ENCODE assay signal across 8 mouse cellular contexts in the genomic region with DNA sequence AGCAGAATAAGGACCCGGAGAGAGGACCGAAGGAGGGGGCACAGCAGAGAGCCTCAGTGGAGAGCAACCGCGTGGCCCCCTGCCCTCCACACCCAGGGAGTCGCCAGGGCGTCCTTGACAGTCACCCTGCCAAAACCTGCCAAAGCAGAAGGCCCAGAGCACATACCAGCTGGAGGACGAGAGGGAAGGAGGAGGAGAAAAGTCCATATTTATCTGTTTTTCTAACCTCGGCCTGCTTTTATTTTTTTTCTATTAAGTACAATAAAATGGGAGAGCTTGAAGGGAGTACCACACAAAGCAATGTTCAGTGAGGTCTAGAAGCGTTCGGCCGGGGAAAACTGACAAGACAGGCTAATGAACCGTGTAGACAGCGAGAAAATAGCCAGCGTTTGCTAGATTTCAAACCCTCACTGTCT. TPM values are rescaled to one million over a fixed set of nuclear protein-coding genes. Genes with fewer than 3 reads are reported as not detected.
DNase-seq lines count a peak whose midpoint lies in the region; ATAC-seq lines count a peak whose summit lies in the region.

No protein-coding gene starts in this region.

- H3K9me3 ChIP-seq in forebrain, embryonic 12.5 days, result no peaks in the 10 kb centered on the region
- no peaks in the 10 kb centered on the region for H3K9me3 ChIP-seq in hindbrain, embryonic 16.5 days (ENCODE audit: control insufficient read depth, low read length)
- H3K9me3 ChIP-seq in neural tube, embryonic 13.5 days, result no peaks in the 10 kb centered on the region

- H3K27ac ChIP-seq in forebrain, embryonic 12.5 days, result peak overlapping the region; percentile 31; the same call in 1 of the 2 replicates
- peak overlapping the region; percentile 87 for H3K27ac ChIP-seq in hindbrain, embryonic 16.5 days (ENCODE audit: low read depth, low read length)
- peak overlapping the region; percentile 100 for H3K27ac ChIP-seq in neural tube, embryonic 13.5 days (replicated peaks)

- H3K27me3 ChIP-seq in forebrain, embryonic 12.5 days, result peaks cover 63% of the 10 kb centered on the region
- H3K27me3 ChIP-seq in hindbrain, embryonic 16.5 days (replicated peaks; ENCODE audit: control insufficient read depth, insufficient read depth, low read length), result no peaks in the 10 kb centered on the region; the same call in 1 of the 2 replicates
- no peaks in the 10 kb centered on the region for H3K27me3 ChIP-seq in neural tube, embryonic 13.5 days

- 6% methylated on average over 14 of the region's 14 CpGs for WGBS in forebrain, embryonic 12.5 days
- 12% methylated on average over 14 of the region's 14 CpGs for WGBS in hindbrain, embryonic 16.5 days
- 8% methylated on average over 14 of the region's 14 CpGs for WGBS in neural tube, embryonic 13.5 days

- H3K4me2 ChIP-seq in forebrain, embryonic 12.5 days, result peak overlapping the region; percentile 32
- peak overlapping the region; percentile 71 for H3K4me2 ChIP-seq in hindbrain, embryonic 16.5 days (ENCODE audit: low read length)
- H3K4me2 ChIP-seq in neural tube, embryonic 13.5 days, result peak overlapping the region; percentile 92

- H3K4me3 ChIP-seq in forebrain, embryonic 12.5 days (replicated peaks), result peak overlapping the region; percentile 14; the same call in 1 of the 2 replicates
- peak overlapping the region; percentile 36 for H3K4me3 ChIP-seq in hindbrain, embryonic 16.5 days (ENCODE audit: low read length)
- H3K4me3 ChIP-seq in neural tube, embryonic 13.5 days, result peak overlapping the region; percentile 77

- peak; percentile 71 to 91 for DNase-seq in adrenal gland, adult (ENCODE audit: inconsistent age in 2 of 2, low spot score in 1 of 2)
- no peak for DNase-seq in adrenal gland, postnatal 4 days (ENCODE audit: low spot score in 2 of 2)
- peak; percentile 76 for DNase-seq in adrenal gland, postnatal 10 days
- no peak for DNase-seq in frontal cortex, adult 2 months (ENCODE audit: extremely low spot score in 1 of 2, low spot score in 1 of 2)

- no peaks in the 10 kb centered on the region for H3K36me3 ChIP-seq in forebrain, embryonic 12.5 days (replicated peaks)
- H3K36me3 ChIP-seq in hindbrain, embryonic 16.5 days (ENCODE audit: control insufficient read depth, insufficient read depth, low read length), result no peaks in the 10 kb centered on the region
- H3K36me3 ChIP-seq in neural tube, embryonic 13.5 days, result peaks cover 14% of the 10 kb centered on the region; the same call in 1 of the 2 replicates

- ATAC-seq in forebrain, embryonic 12.5 days (ENCODE audit: low FRiP score), result peak; percentile 51; the same call in 1 of the 2 replicates
- ATAC-seq in hindbrain, embryonic 16.5 days, result peak; percentile 29
- no peak for ATAC-seq in neural tube, embryonic 13.5 days (ENCODE audit: low read depth)
- no peak for ATAC-seq in activated CD4-positive, CD25-positive, alpha-beta regulatory T cell, adult 4 months

- H3K4me1 ChIP-seq in forebrain, embryonic 12.5 days, result peaks cover 71% of the 10 kb centered on the region
- peaks cover 21% of the 10 kb centered on the region for H3K4me1 ChIP-seq in hindbrain, embryonic 16.5 days (ENCODE audit: control insufficient read depth, insufficient read depth, low read depth, low read length)
- peaks cover 88% of the 10 kb centered on the region for H3K4me1 ChIP-seq in neural tube, embryonic 13.5 days (replicated peaks)

- 0 out of 2 replicates have a peak overlapping the region, but pooled peaks have one; percentile 33 for H3K9ac ChIP-seq in forebrain, embryonic 12.5 days
- H3K9ac ChIP-seq in hindbrain, embryonic 16.5 days (ENCODE audit: low read depth, low read length), result peak overlapping the region; percentile 65
- peak overlapping the region; percentile 100 for H3K9ac ChIP-seq in neural tube, embryonic 13.5 days

RNA-seq across cellular contexts. Expression of a gene that starts 8.4 kb away (rescaled TPM):
- 10 to 100 TPM; 69.6 to 73.3 TPM for total RNA-seq in adrenal gland, postnatal 4 days (2021)
- 10 to 100 TPM; 42.5 to 47.2 TPM for total RNA-seq in adrenal gland, postnatal 10 days (2021)
- polyA plus RNA-seq in forebrain, embryonic 12.5 days (2016; fragmentation: Nextera tagmentation; extraction: Ambion mirVana), result 40.4 and 44.8 TPM in 2 replicates
- 182 and 183 TPM in 2 replicates for polyA plus RNA-seq in hindbrain, embryonic 16.5 days (2015; fragmentation: Nextera tagmentation; extraction: Ambion mirVana)
- polyA plus RNA-seq in neural tube, embryonic 13.5 days (2015; fragmentation: Nextera tagmentation; extraction: Ambion mirVana), result 159 and 171 TPM in 2 replicates
- polyA plus RNA-seq in activated CD4-positive, CD25-positive, alpha-beta regulatory T cell, adult 4 months (2017; shearing (Covaris generic)), result under 1 TPM in 1 of 2 experiments, not detected in 1; 0.33 TPM
- polyA plus RNA-seq in frontal cortex, adult 2 months (2012; rRNA removed), result 21.9 and 22.7 TPM in 2 replicates

Comparison
In these comparisons a context has a peak if more than half of its experiments do, and no peak if none do; other contexts are left out.
1. DNase-seq: peak in adrenal gland, adult (2 of 2) and adrenal gland, postnatal 10 days (single experiment); none in adrenal gland, postnatal 4 days (0 of 2) and frontal cortex, adult 2 months (0 of 2).
2. ATAC-seq: peak in forebrain, embryonic 12.5 days (single experiment) and hindbrain, embryonic 16.5 days (single experiment); none in neural tube, embryonic 13.5 days (single experiment) and activated CD4-positive, CD25-positive, alpha-beta regulatory T cell, adult 4 months (single experiment).
3. H3K27ac ChIP-seq: peak in every context shown above with its lines; median percentile 100 in neural tube, embryonic 13.5 days; 87 in hindbrain, embryonic 16.5 days; 31 in forebrain, embryonic 12.5 days.
4. H3K4me2 ChIP-seq: peak in every context shown above with its lines; median percentile 92 in neural tube, embryonic 13.5 days; 71 in hindbrain, embryonic 16.5 days; 32 in forebrain, embryonic 12.5 days.
5. H3K4me3 ChIP-seq: peak in every context shown above with its lines; median percentile 77 in neural tube, embryonic 13.5 days; 36 in hindbrain, embryonic 16.5 days; 14 in forebrain, embryonic 12.5 days.
6. H3K9ac ChIP-seq: peak in every context shown above with its lines; median percentile 100 in neural tube, embryonic 13.5 days; 65 in hindbrain, embryonic 16.5 days; 33 in forebrain, embryonic 12.5 days.
7. RNA of a gene that starts 8.4 kb away (polyA plus RNA-seq): 182 to 183 TPM in hindbrain, embryonic 16.5 days, 159 to 171 TPM in neural tube, embryonic 13.5 days, 40.4 to 44.8 TPM in forebrain, embryonic 12.5 days and 21.9 to 22.7 TPM in frontal cortex, adult 2 months; 0.33 TPM in activated CD4-positive, CD25-positive, alpha-beta regulatory T cell, adult 4 months; every median in the first group is over 10 times any median in the second.